8 mouse cellular contexts compared by ENCODE assay signal in genomic region chr15:27583042-27583441, GRCm38 (mm10). TPM values are rescaled to one million over a fixed set of nuclear protein-coding genes. Genes with fewer than 3 reads are reported as not detected.
A peak's percentile ranks its signal among the peaks of the same experiment; 100 is the strongest.
DNase-seq lines count a peak whose midpoint lies in the region; ATAC-seq and TF ChIP-seq lines count a peak whose summit lies in the region.

No protein-coding gene starts in this region.

- peaks cover 10% of the 10 kb centered on the region for H3K4me1 ChIP-seq in forebrain, embryonic 15.5 days
- H3K4me1 ChIP-seq in forebrain, embryonic 12.5 days: peaks cover 16% of the 10 kb centered on the region
- no peaks in the 10 kb centered on the region for H3K4me1 ChIP-seq in kidney, adult 2 months (ENCODE audit: control insufficient read depth, insufficient read depth, low read length)
- no peaks in the 10 kb centered on the region for H3K4me1 ChIP-seq in lung, embryonic 14.5 days (ENCODE audit: insufficient read depth)

- DNase-seq in urinary bladder, postnatal 14 days (ENCODE audit: low spot score): peak; percentile 58
- DNase-seq in urinary bladder, adult 2 months (ENCODE audit: low spot score): no peak
- DNase-seq in embryo, embryonic 11 days: peak; percentile 39
- peak; percentile 41 for DNase-seq in kidney, adult 2 months
- DNase-seq in lung, embryonic 14.5 days: peak; percentile 70
- DNase-seq in skeletal muscle tissue, adult 2 months (ENCODE audit: low read depth, low spot score): peak; percentile 66

- no peak overlapping the region for H3K4me3 ChIP-seq in forebrain, embryonic 15.5 days
- H3K4me3 ChIP-seq in forebrain, embryonic 12.5 days (replicated peaks): no peak overlapping the region
- H3K4me3 ChIP-seq in kidney, adult 2 months (ENCODE audit: insufficient read depth, low read depth, low read length): no peak overlapping the region
- H3K4me3 ChIP-seq in lung, embryonic 14.5 days (ENCODE audit: low read depth, low read length): no peak overlapping the region

- ATAC-seq in forebrain, embryonic 15.5 days (replicated peaks): 0 out of 2 replicates have a peak, but pooled peaks have one; percentile 39
- no peak for ATAC-seq in forebrain, embryonic 12.5 days (ENCODE audit: low FRiP score)
- 0 out of 2 replicates have a peak, but pooled peaks have one; percentile 50 for ATAC-seq in lung, embryonic 14.5 days (ENCODE audit: insufficient read depth)

- 85% methylated on average over 4 of the region's 4 CpGs for WGBS in forebrain, embryonic 15.5 days
- 83% methylated on average over 4 of the region's 4 CpGs for WGBS in forebrain, embryonic 12.5 days
- WGBS in kidney, adult 2 months: 73% methylated on average over 4 of the region's 4 CpGs
- 61% methylated on average over 4 of the region's 4 CpGs for WGBS in lung, embryonic 14.5 days

- TF ChIP-seq POLR2A in kidney, adult 2 months (IDR thresholded peaks at IDR 0.05; ENCODE audit: low read depth, low read length): no peak

- no peak overlapping the region for H3K4me2 ChIP-seq in forebrain, embryonic 15.5 days (replicated peaks)
- H3K4me2 ChIP-seq in forebrain, embryonic 12.5 days: no peak overlapping the region
- no peak overlapping the region for H3K4me2 ChIP-seq in lung, embryonic 14.5 days

- H3K27ac ChIP-seq in forebrain, embryonic 15.5 days (replicated peaks): no peak overlapping the region
- no peak overlapping the region for H3K27ac ChIP-seq in forebrain, embryonic 12.5 days
- no peak overlapping the region for H3K27ac ChIP-seq in kidney, adult 2 months (ENCODE audit: insufficient read depth, low read depth, low read length)
- H3K27ac ChIP-seq in lung, embryonic 14.5 days (ENCODE audit: low read depth): no peak overlapping the region

- no peaks in the 10 kb centered on the region for H3K27me3 ChIP-seq in forebrain, embryonic 15.5 days
- no peaks in the 10 kb centered on the region for H3K27me3 ChIP-seq in forebrain, embryonic 12.5 days
- no peaks in the 10 kb centered on the region for H3K27me3 ChIP-seq in kidney, adult 2 months (replicated peaks; ENCODE audit: control insufficient read depth, insufficient read depth, low read length)
- no peaks in the 10 kb centered on the region for H3K27me3 ChIP-seq in lung, embryonic 14.5 days (ENCODE audit: insufficient read depth, low read length)

- peaks cover 7% of the 10 kb centered on the region; the same call in 1 of the 2 replicates for H3K36me3 ChIP-seq in forebrain, embryonic 15.5 days
- H3K36me3 ChIP-seq in forebrain, embryonic 12.5 days (replicated peaks): peaks cover 7% of the 10 kb centered on the region
- H3K36me3 ChIP-seq in kidney, adult 2 months (ENCODE audit: control insufficient read depth, insufficient read depth, low read length): no peaks in the 10 kb centered on the region
- 0 out of 2 replicates have a peak, but pooled peaks cover under 1% of the 10 kb centered on the region for H3K36me3 ChIP-seq in lung, embryonic 14.5 days (ENCODE audit: insufficient read depth)

- H3K9ac ChIP-seq in forebrain, embryonic 15.5 days (replicated peaks): no peak overlapping the region
- H3K9ac ChIP-seq in forebrain, embryonic 12.5 days: no peak overlapping the region
- H3K9ac ChIP-seq in lung, embryonic 14.5 days: no peak overlapping the region

- no peaks in the 10 kb centered on the region for H3K9me3 ChIP-seq in forebrain, embryonic 15.5 days
- H3K9me3 ChIP-seq in forebrain, embryonic 12.5 days: no peaks in the 10 kb centered on the region
- H3K9me3 ChIP-seq in lung, embryonic 14.5 days (ENCODE audit: low read depth, low read length): no peaks in the 10 kb centered on the region

- TF ChIP-seq CTCF in kidney, adult 2 months (conservative IDR thresholded peaks at IDR 0.05; ENCODE audit: insufficient read depth, insufficient read length, low read depth, low read length): peak; percentile 60
- peak; percentile 73 for TF ChIP-seq CTCF in lung, embryonic 14.5 days (IDR thresholded peaks at IDR 0.05; ENCODE audit: low read depth)

RNA-seq across cellular contexts. Expression of gene Otulin, which starts 47.5 kb away (rescaled TPM):
- polyA plus RNA-seq in forebrain, embryonic 15.5 days (2015; fragmentation: Nextera tagmentation; extraction: Ambion mirVana): 28.6 and 30.7 TPM in 2 replicates
- polyA plus RNA-seq in forebrain, embryonic 12.5 days (2016; fragmentation: Nextera tagmentation; extraction: Ambion mirVana): 32.5 and 32.7 TPM in 2 replicates
- polyA plus RNA-seq in urinary bladder, adult 2 months (2012; rRNA removed): 26.0 and 26.3 TPM in 2 replicates
- polyA plus RNA-seq in kidney, adult 2 months (2012; rRNA removed): 29.0 and 34.4 TPM in 2 replicates
- 39.2 and 41.8 TPM in 2 replicates for polyA plus RNA-seq in lung, embryonic 14.5 days (2014; fragmentation: Nextera tagmentation; extraction: Ambion mirVana)
